Mouse (Mus musculus) heart, adult 18-20 months (tissue): Measurements from ENCODE around the gene Cyp4b1. TPM values are rescaled to one million over a fixed set of nuclear protein-coding genes. Genes with fewer than 3 reads are reported as not detected.
"Not testable (repeated sequence)": the region's sequence is repeated elsewhere in the genome, so short reads cannot be mapped to it uniquely, and the experiment has no call there.

ENCODE experiments used
- DNase-seq, 2 experiments: peaks; one replicate each; pipeline ENCODE4 v3.0.0; 2021 to 2022; ENCODE audit warnings: mixed read lengths in 1 of 2
- long read RNA-seq, 2 experiments: library from polyadenylated mRNA; stranded (forward); transcript quantifications; one replicate each; pipeline ENCODE4 v2.0.0; 2021
- total RNA-seq, 2 experiments: library from RNA; stranded (reverse); gene quantifications; 2 replicates each; pipeline ENCODE4 v1.2.3; 2021

Gene Cyp4b1
- 10 to 100 TPM; 29.4 to 33.2 TPM for total RNA-seq
- long read RNA-seq, experiment 1, transcript Cyp4b1-201 (12 exons, 1,892 nt), result major isoform, 44 of 48 reads
- long read RNA-seq, experiment 1, partial matches to known transcripts, result 2 of 48 reads
- long read RNA-seq, experiment 1, other reads (novel, unspliced or antisense), result 2 of 48 reads
- long read RNA-seq, experiment 2, transcript Cyp4b1-201 (12 exons, 1,892 nt), result major isoform, 15 of 19 reads
- long read RNA-seq, experiment 2, partial matches to known transcripts, result 1 of 19 reads
- long read RNA-seq, experiment 2, other reads (novel, unspliced or antisense), result 3 of 19 reads

DNA sequence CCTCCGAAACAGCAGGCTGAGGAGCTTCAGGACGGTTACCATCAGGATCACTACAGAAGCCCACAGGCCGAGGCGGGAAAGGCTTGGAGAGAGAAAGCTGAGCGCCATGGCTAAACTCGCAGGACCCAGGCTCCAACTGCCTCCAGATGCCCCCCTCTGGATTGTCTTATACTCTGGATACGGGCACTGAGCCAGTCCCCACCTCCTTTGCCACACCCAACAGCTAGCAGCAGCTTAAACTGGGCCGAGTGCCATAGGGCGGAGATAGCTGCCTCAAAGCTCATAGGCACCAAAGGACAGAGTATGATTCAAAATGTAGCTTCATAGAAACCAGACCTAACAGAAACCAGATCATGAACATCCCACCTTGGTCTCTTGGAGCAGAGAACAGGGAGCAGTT lies at the start of gene Cyp4b1:
TSS of gene Cyp4b1 (minus strand) at position 144 of the 400 bp plus-strand sequence.
- DNase-seq, result peak; percentile 85 to 90

- DNase-seq, result peak; percentile 37 to 63
Observed at GRCm38 (mm10) chr4:115686299-115686698, 38.8 kb upstream of the Cyp4b1 start.

DNA sequence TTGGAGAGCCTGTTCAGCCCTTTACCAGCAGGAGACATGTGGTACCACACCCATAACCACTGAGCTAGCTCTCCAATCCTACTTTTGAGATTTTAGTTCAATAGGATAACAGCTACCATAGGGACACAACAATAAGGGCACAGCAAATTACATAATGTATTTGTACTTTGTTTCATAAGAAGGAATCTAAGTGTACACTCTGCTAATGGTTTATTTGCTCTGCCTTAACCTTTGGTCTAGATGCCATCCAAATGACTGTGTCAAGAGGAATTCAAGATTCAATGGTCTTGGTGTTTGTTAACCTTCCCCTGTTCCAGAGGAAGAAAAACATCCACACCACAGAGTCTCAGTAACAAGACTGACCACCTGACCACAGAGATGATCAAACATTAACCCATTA lies 11.7 kb upstream of the Cyp4b1 start:
- DNase-seq, result no peak

- DNase-seq, result no peak
Observed at GRCm38 (mm10) chr4:115657867-115658249, 10.3 kb upstream of the Cyp4b1 start.

GRCm38 (mm10) chr4:115657104-115657866 lies 9.8 kb upstream of the Cyp4b1 start:
- DNase-seq, result peak; percentile 56 to 68

DNA sequence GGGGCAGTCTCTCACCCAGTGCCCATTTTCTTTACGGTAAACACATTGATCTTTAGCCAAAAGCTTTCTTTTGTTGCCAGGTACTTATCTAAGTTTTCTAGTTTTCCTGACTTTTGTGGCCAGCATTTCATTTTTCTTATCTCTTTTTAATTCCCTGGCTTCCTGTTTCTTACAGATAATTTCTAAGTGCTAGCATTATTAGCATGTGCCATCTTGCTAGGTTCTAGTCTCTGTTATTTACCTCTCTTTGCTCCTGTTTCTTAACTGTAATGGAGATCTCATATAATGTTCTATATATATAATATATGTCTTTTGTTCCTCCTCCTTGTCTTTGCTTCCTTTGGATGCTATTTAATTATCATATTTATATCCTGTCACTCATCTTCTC lies 9.0 kb upstream of the Cyp4b1 start:
- not testable (repeated sequence) for DNase-seq

GRCm38 (mm10) chr4:115655841-115656534 lies 8.5 kb upstream of the Cyp4b1 start:
- not testable (repeated sequence) for DNase-seq

DNA sequence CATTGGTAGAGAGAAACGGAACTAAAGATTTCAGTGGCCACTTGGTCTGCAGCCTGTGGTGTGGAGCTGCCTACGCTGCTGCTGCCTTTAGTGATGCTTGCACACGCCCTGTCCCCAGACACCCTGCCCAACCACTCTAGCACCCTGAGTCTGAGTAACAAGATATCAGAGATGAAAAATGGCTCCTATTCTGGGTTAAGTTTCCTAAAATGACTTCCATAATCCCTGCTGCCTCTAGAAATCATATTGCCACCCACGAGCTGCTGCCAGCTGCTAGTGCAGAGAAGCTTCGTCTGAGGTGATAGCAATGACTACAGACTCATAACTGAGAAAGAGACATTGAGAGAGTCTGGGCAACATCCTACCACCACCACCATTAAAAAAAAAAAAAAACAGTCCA lies 3.3 kb upstream of the Cyp4b1 start:
- no peak for DNase-seq

DNA sequence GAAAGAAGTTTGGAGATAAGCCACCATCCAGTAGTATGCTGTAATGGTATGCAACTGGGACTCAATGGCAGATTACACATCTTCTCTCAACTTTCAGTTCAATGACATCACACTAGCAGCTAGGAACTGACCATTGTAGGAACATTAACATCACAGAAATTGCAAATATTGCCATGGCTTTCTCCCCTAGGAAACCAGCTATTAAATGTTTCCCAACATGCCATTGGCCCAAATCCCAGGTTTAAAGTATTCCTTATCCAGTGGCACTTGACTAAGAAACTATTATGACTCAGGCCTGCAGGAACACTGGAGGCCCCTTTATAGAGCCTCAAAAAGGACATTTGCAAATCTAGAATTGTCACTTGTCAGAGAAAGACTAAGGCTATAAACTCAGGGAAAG lies 1.8 kb upstream of the Cyp4b1 start:
- DNase-seq, result peak; percentile 53 to 67

- DNase-seq, result peak; percentile 49 to 54
Observed at GRCm38 (mm10) chr4:115648752-115649151, 1.2 kb upstream of the Cyp4b1 start.

GRCm38 (mm10) chr4:115645371-115645770 lies 2.2 kb downstream of the Cyp4b1 start:
- peak; percentile 78 to 80 for DNase-seq

- peak; percentile 62 to 74 for DNase-seq
Observed at GRCm38 (mm10) chr4:115642967-115643754, 4.4 kb downstream of the Cyp4b1 start.

DNA sequence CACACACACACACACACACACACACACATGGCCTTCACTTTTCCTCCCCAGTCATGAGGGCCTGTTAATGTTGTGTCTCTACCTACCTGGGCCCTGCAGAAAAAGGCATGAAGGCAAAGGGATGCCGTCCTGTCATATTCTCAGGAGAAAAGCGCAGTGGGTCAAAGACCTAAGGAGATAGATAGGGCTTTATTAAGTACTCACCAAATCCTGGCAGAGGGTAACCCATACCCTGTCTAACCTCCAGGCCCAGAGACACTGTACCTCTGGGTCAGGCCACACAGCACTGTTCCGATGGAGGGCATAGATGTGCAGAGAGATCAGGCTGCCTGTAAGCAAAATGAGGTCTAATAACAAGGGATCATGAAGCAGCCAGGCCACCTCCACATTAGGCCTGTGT lies 22.0 kb downstream of the Cyp4b1 start:
- not testable (repeated sequence) for DNase-seq

DNA sequence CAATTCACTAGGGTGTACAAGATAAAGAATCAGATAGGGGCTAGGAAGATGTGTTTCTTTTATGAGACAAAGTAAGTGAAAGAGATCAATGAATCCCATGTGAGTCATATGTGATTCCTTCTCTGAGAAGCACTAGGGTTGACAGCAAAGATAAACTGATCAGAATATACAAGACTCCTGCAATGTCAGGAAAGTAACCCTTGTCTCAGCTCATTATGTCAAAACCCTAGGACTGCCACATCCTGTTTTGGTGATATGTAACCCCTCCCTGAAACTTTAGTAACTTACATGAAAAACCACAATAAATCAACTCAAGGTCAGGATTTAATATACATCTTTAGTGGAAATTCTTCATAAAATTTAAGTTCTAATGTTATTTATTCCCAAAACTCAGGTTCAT lies 33.5 kb downstream of the Cyp4b1 start:
- no peak for DNase-seq

DNA sequence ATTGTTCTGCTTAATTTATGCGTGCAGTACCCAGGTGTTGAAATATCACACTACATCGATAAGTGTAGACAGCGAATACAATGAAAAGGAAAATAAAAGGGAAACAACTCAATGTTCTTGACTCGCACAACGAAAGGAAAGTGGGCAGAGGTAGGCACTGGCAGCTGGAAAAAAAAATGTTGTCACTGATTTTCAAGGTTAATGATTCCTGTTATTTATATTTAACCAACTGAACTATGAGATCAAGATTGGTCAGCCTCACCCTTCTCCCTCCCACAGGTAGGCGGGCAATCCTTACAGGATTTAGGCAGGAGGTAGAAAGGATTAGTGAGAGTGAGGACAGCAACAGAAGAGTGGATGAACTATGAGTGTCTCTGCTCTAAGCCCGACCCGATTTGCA lies 46.9 kb downstream of the Cyp4b1 start, which contains the start of gene Cyp4a32:
TSS of gene Cyp4a32 (plus strand) at position 359 of the 400 bp plus-strand sequence.
- not testable (repeated sequence) for DNase-seq

- DNase-seq, result no peak
Observed at GRCm38 (mm10) chr4:115596824-115597336, 50.6 kb downstream of the Cyp4b1 start.

DNA sequence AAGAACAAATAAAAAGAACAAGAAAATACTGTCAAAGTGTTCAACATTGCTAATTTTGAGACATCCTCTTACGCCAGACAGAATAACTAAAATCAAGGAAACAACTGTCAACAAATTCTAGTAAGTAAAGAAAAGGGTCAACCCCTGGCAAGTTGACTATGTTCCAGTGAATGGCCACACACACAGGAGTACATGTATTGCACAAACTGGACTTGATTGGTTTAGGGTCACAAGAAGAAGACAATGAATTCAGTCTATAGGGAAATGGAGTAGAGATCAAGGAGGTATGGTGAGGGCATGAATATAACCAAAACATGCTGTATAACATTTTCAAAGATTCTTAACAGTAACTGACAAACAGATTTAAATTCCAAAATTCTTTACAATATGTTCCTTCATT lies 51.2 kb downstream of the Cyp4b1 start:
- DNase-seq, result no peak

- DNase-seq, result no peak
Observed at GRCm38 (mm10) chr4:115583036-115583435, 64.5 kb downstream of the Cyp4b1 start.

- DNase-seq, result peak in 1 of 2 experiments; percentile 7
Observed at GRCm38 (mm10) chr4:115575776-115576175, 71.7 kb downstream of the Cyp4b1 start.

- DNase-seq, result no peak
Observed at GRCm38 (mm10) chr4:115575255-115575654, 72.3 kb downstream of the Cyp4b1 start.
